Mouse (Mus musculus) midbrain, embryonic 14.5 days (tissue): ENCODE measurements at regions not wholly inside any gene's neighbourhood (a gene's known extent, or its start where the extent isn't known, plus 50 kb on each side); places are given as distances from the start of the nearest gene placed in this dataset.

Source experiments
- ATAC-seq: fragments of 200-750 bp; cut with Nextera tagmentation; 2 replicates; pipeline ENCODE4 v1.8.0; 2017; ENCODE audit warnings: moderate number of reproducible peaks, moderate library complexity; ENCODE audit not compliant: low FRiP score, low TSS enrichment
- DNase-seq: peaks from one replicate; pipeline ENCODE4 v3.0.0-alpha.2; 2015
- H3K27ac ChIP-seq: fragments of 300-500 bp; sonication (generic); replicated peaks from 2 replicates; pipeline ENCODE4 v1.5.1; 2014; ENCODE audit warnings: mild to moderate bottlenecking, low read depth, low read length, moderate library complexity
- H3K27me3 ChIP-seq: fragments of 300-500 bp; sonication (generic); 2 replicates; pipeline ENCODE4 v1.6.1; 2014; ENCODE audit warnings: low read length, control low read depth, mixed read lengths; ENCODE audit not compliant: control insufficient read depth, insufficient read depth
- H3K36me3 ChIP-seq: fragments of 300-500 bp; sonication (generic); 2 replicates; pipeline ENCODE4 v1.6.1; 2014; ENCODE audit warnings: low read length, control low read depth; ENCODE audit not compliant: control insufficient read depth, insufficient read depth
- H3K4me1 ChIP-seq: fragments of 300-500 bp; sonication (generic); 2 replicates; pipeline ENCODE4 v1.6.1; 2014; ENCODE audit warnings: mild to moderate bottlenecking, antibody characterized with exemption, low read length, control low read depth; ENCODE audit not compliant: control insufficient read depth, insufficient read depth
- H3K4me2 ChIP-seq: fragments of 300-500 bp; sonication (generic); 2 replicates; pipeline ENCODE4 v1.6.1; 2014; ENCODE audit warnings: mild to moderate bottlenecking, low read length, moderate library complexity
- H3K4me3 ChIP-seq: fragments of 300-500 bp; sonication (generic); replicated peaks from 2 replicates; pipeline ENCODE4 v1.5.1; 2014; ENCODE audit warnings: low read depth, low read length
- H3K9ac ChIP-seq: fragments of 300-500 bp; sonication (generic); replicated peaks from 2 replicates; pipeline ENCODE4 v1.6.1; 2014; ENCODE audit warnings: mild to moderate bottlenecking, low read length, moderate library complexity
- H3K9me3 ChIP-seq: fragments of 300-500 bp; sonication (generic); 2 replicates; pipeline ENCODE4 v1.6.1; 2016; ENCODE audit warnings: low read length, control low read depth, mixed read lengths; ENCODE audit not compliant: control insufficient read depth
- WGBS: fragments of 180-500 bp; shearing (Covaris S2); extraction: QIAGEN DNeasy Blood & Tissue Kit; methylation state at CpG from one replicate; pipeline ENCODE4 v1.1.7; 2014; 5-methylcytosine and 5-hydroxymethylcytosine counted together

GRCm38 (mm10) chr10:117538725-117539124, 90.6 kb upstream of the Cpm start:
- Histone ChIP-seq H3K4me3 (no peak overlapping the region), H3K9ac (no peak overlapping the region), H3K9me3 (no peaks in the 10 kb centered on the region), H3K4me1 (no peaks in the 10 kb centered on the region), H3K27ac (no peak overlapping the region), H3K36me3 (no peaks in the 10 kb centered on the region), H3K27me3 (no peaks in the 10 kb centered on the region), H3K4me2 (no peak overlapping the region)
- ATAC-seq (no peak), DNase-seq (no peak)
- 90% methylated on average over 5 of the region's 5 CpGs for WGBS

- no peak overlapping the region for H3K4me2 ChIP-seq
- H3K27me3 ChIP-seq, result no peaks in the 10 kb centered on the region
- no peak overlapping the region for H3K4me3 ChIP-seq
- no peak for ATAC-seq
- H3K4me1 ChIP-seq, result no peaks in the 10 kb centered on the region
- no peak overlapping the region for H3K27ac ChIP-seq
- no peak overlapping the region for H3K9ac ChIP-seq
- DNase-seq, result no peak
- H3K36me3 ChIP-seq, result no peaks in the 10 kb centered on the region
- 94% methylated on average over 15 of the region's 15 CpGs for WGBS
- no peaks in the 10 kb centered on the region for H3K9me3 ChIP-seq
These were observed 92.3 kb upstream of the Cpm start for GRCm38 (mm10) chr10:117536769-117537599.

- no peak for DNase-seq
- no peaks in the 10 kb centered on the region for H3K27me3 ChIP-seq
- WGBS, result 89% methylated on average over 4 of the region's 4 CpGs
- no peak overlapping the region for H3K4me2 ChIP-seq
- no peak overlapping the region for H3K27ac ChIP-seq
- no peak overlapping the region for H3K4me3 ChIP-seq
- H3K36me3 ChIP-seq, result no peaks in the 10 kb centered on the region
- no peaks in the 10 kb centered on the region for H3K4me1 ChIP-seq
- no peak for ATAC-seq
- H3K9me3 ChIP-seq, result no peaks in the 10 kb centered on the region
- H3K9ac ChIP-seq, result no peak overlapping the region
These were observed 93.5 kb upstream of the Cpm start for GRCm38 (mm10) chr10:117535843-117536242.

GRCm38 (mm10) chr10:117534992-117535719, 94.1 kb upstream of the Cpm start:
- no peak for ATAC-seq
- Histone ChIP-seq H3K4me1 (no peaks in the 10 kb centered on the region), H3K4me3 (no peak overlapping the region), H3K9ac (no peak overlapping the region), H3K9me3 (no peaks in the 10 kb centered on the region), H3K27me3 (no peaks in the 10 kb centered on the region), H3K4me2 (no peak overlapping the region), H3K36me3 (no peaks in the 10 kb centered on the region), H3K27ac (no peak overlapping the region)
- 88% methylated on average over 12 of the region's 12 CpGs for WGBS
- no peak for DNase-seq

- H3K27ac ChIP-seq, result no peak overlapping the region
- no peaks in the 10 kb centered on the region for H3K9me3 ChIP-seq
- no peaks in the 10 kb centered on the region for H3K36me3 ChIP-seq
- no peak overlapping the region for H3K4me3 ChIP-seq
- ATAC-seq (no peak), DNase-seq (no peak)
- WGBS, result 84% methylated on average over 4 of the region's 4 CpGs
- H3K4me1 ChIP-seq, result no peaks in the 10 kb centered on the region
- no peaks in the 10 kb centered on the region for H3K27me3 ChIP-seq
- H3K9ac ChIP-seq, result no peak overlapping the region
- H3K4me2 ChIP-seq, result no peak overlapping the region
These were observed 94.8 kb upstream of the Cpm start for GRCm38 (mm10) chr10:117534478-117534877.

- Histone ChIP-seq H3K4me2 (no peak overlapping the region), H3K36me3 (no peaks in the 10 kb centered on the region), H3K4me3 (no peak overlapping the region), H3K27me3 (no peaks in the 10 kb centered on the region), H3K9me3 (no peaks in the 10 kb centered on the region), H3K9ac (no peak overlapping the region), H3K27ac (no peak overlapping the region), H3K4me1 (no peaks in the 10 kb centered on the region)
- no peak for ATAC-seq
- DNase-seq, result no peak
- 90% methylated on average over 8 of the region's 8 CpGs for WGBS
These were observed 95.5 kb upstream of the Cpm start for GRCm38 (mm10) chr10:117533541-117534386.

- Histone ChIP-seq H3K9me3 (no peaks in the 10 kb centered on the region), H3K9ac (no peak overlapping the region), H3K27ac (no peak overlapping the region), H3K27me3 (no peaks in the 10 kb centered on the region), H3K4me2 (no peak overlapping the region), H3K4me3 (no peak overlapping the region), H3K36me3 (no peaks in the 10 kb centered on the region), H3K4me1 (no peaks in the 10 kb centered on the region)
- 100% methylated on average over 1 of the region's 1 CpGs for WGBS
- DNase-seq (no peak), ATAC-seq (no peak)
These were observed 96.4 kb upstream of the Cpm start for GRCm38 (mm10) chr10:117532750-117533540.
